Mouse (Mus musculus): Measurements from ENCODE around the gene Slc25a23. TPM values are rescaled to one million over a fixed set of nuclear protein-coding genes. Genes with fewer than 3 reads are reported as not detected.
A peak's percentile ranks its signal among the peaks of the same experiment; 100 is the strongest.

Gene Slc25a23
- polyA plus RNA-seq, 1 experiment from 2014 or later = 12.9 TPM

- WGBS = 93% methylated on average over 31 of the region's 31 CpGs
- Histone ChIP-seq H3K9ac (ENCODE audit: low read depth, low read length) (no peak overlapping the region), H3K36me3 (ENCODE audit: control insufficient read depth, insufficient read depth, low read length) (no peaks in the 10 kb centered on the region), H3K27ac (ENCODE audit: low read depth, low read length) (no peak overlapping the region), H3K9me3 (ENCODE audit: control insufficient read depth, low read length) (no peaks in the 10 kb centered on the region), H3K4me1 (ENCODE audit: control insufficient read depth, insufficient read depth, low read length) (no peaks in the 10 kb centered on the region), H3K27me3 (ENCODE audit: control insufficient read depth, insufficient read depth, low read length) (no peaks in the 10 kb centered on the region), H3K4me3 (ENCODE audit: low read length) (no peak overlapping the region), H3K4me2 (replicated peaks; ENCODE audit: low read depth, low read length) (no peak overlapping the region)
- no peak for ATAC-seq (ENCODE audit: low FRiP score, low TSS enrichment)
These were observed 21.7 kb upstream of the Slc25a23 start for GRCm38 (mm10) chr17:57081234-57081842.

DNA sequence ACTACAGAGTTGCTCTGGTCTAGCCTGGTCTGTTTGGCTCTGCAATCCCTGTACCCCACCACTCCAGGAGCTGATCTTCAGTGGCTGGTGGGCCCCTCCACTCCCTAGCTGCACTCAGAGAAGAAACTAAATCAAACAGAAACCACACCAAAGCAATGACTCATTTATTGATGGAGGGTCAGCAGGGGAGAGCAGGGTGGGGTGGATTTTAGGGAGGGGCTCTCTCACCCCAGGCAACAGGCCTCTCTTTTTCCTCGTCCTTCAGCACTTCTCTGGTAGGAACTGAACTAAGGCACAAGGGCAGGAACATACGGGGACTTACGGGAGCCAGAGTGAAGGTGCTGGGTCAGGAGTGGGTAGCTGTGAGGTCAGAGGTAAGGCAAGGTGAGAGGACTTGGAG is 20.3 kb upstream of the Slc25a23 start:
- Histone ChIP-seq H3K9ac (ENCODE audit: low read depth, low read length) (no peak overlapping the region), H3K27me3 (ENCODE audit: control insufficient read depth, insufficient read depth, low read length) (no peaks in the 10 kb centered on the region), H3K4me3 (ENCODE audit: low read length) (no peak overlapping the region), H3K9me3 (ENCODE audit: control insufficient read depth, low read length) (no peaks in the 10 kb centered on the region), H3K4me2 (replicated peaks; ENCODE audit: low read depth, low read length) (no peak overlapping the region), H3K4me1 (ENCODE audit: control insufficient read depth, insufficient read depth, low read length) (no peaks in the 10 kb centered on the region), H3K36me3 (ENCODE audit: control insufficient read depth, insufficient read depth, low read length) (no peaks in the 10 kb centered on the region), H3K27ac (ENCODE audit: low read depth, low read length) (no peak overlapping the region)
- 70% methylated on average over 3 of the region's 3 CpGs for WGBS
- ATAC-seq (ENCODE audit: low FRiP score, low TSS enrichment) = no peak

- no peaks in the 10 kb centered on the region for H3K9me3 ChIP-seq (ENCODE audit: control insufficient read depth, low read length)
- ATAC-seq (ENCODE audit: low FRiP score, low TSS enrichment) = no peak
- no peaks in the 10 kb centered on the region for H3K27me3 ChIP-seq (ENCODE audit: control insufficient read depth, insufficient read depth, low read length)
- no peak within 1 kb of the TSS; the same call in 1 of the 2 replicates for H3K9ac ChIP-seq (ENCODE audit: low read depth, low read length)
- no peak within 1 kb of the TSS for H3K4me3 ChIP-seq (ENCODE audit: low read length)
- H3K27ac ChIP-seq (ENCODE audit: low read depth, low read length) = no peak within 1 kb of the TSS
- no peaks in the 10 kb centered on the region for H3K4me1 ChIP-seq (ENCODE audit: control insufficient read depth, insufficient read depth, low read length)
- H3K36me3 ChIP-seq (ENCODE audit: control insufficient read depth, insufficient read depth, low read length) = no peaks in the 10 kb centered on the region
- H3K4me2 ChIP-seq (replicated peaks; ENCODE audit: low read depth, low read length) = no peak within 1 kb of the TSS
- WGBS = 41% methylated on average over 6 of the region's 6 CpGs
These were observed 18.7 kb upstream of the Slc25a23 start, which contains the start of gene Dennd1c for GRCm38 (mm10) chr17:57078336-57078735. Dennd1c (minus strand) TSS chr17:57078514.

DNA sequence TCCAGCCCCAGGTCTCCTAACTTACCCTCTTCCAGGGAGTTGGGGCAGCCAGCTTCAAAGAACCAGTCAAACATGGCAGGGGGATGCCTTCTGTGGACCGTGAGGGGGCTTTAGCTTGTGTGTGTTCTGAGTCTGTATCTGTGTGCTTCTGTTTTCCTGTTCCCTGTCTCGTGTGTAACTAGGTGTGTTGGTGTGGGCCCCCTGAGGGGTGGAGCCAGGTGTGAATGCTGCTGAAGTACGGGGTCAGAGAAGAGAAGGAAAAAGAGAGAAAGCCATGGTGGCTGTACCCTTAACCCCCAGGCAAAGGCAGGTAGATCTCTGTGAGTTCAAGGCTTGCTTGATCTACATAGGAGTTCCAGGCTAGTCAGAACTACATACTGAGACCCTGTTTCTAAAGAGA is 17.3 kb upstream of the Slc25a23 start:
- ATAC-seq (ENCODE audit: low FRiP score, low TSS enrichment) = no peak
- H3K27ac ChIP-seq (ENCODE audit: low read depth, low read length) = no peak overlapping the region
- H3K4me2 ChIP-seq (replicated peaks; ENCODE audit: low read depth, low read length) = no peak overlapping the region
- H3K9ac ChIP-seq (ENCODE audit: low read depth, low read length) = no peak overlapping the region
- H3K4me1 ChIP-seq (ENCODE audit: control insufficient read depth, insufficient read depth, low read length) = no peaks in the 10 kb centered on the region
- no peaks in the 10 kb centered on the region for H3K9me3 ChIP-seq (ENCODE audit: control insufficient read depth, low read length)
- no peak overlapping the region for H3K4me3 ChIP-seq (ENCODE audit: low read length)
- H3K27me3 ChIP-seq (ENCODE audit: control insufficient read depth, insufficient read depth, low read length) = no peaks in the 10 kb centered on the region
- WGBS = 51% methylated on average over 3 of the region's 3 CpGs
- H3K36me3 ChIP-seq (ENCODE audit: control insufficient read depth, insufficient read depth, low read length) = no peaks in the 10 kb centered on the region

- 3% methylated on average over 11 of the region's 11 CpGs for WGBS
- 0 out of 2 replicates have a peak overlapping the region, but pooled peaks have one; percentile 12 for H3K4me3 ChIP-seq (ENCODE audit: low read length)
- no peaks in the 10 kb centered on the region for H3K27me3 ChIP-seq (ENCODE audit: control insufficient read depth, insufficient read depth, low read length)
These were observed 11.0 kb upstream of the Slc25a23 start for GRCm38 (mm10) chr17:57070699-57071098.

GRCm38 (mm10) chr17:57070272-57070671 is 10.6 kb upstream of the Slc25a23 start:
- H3K4me1 ChIP-seq (ENCODE audit: control insufficient read depth, insufficient read depth, low read length) = no peaks in the 10 kb centered on the region
- H3K27ac ChIP-seq (ENCODE audit: low read depth, low read length) = no peak overlapping the region
- H3K9ac ChIP-seq (ENCODE audit: low read depth, low read length) = 0 out of 2 replicates have a peak overlapping the region, but pooled peaks have one; percentile 20
- no peaks in the 10 kb centered on the region for H3K36me3 ChIP-seq (ENCODE audit: control insufficient read depth, insufficient read depth, low read length)
- no peaks in the 10 kb centered on the region for H3K9me3 ChIP-seq (ENCODE audit: control insufficient read depth, low read length)
- peak overlapping the region; percentile 42 for H3K4me2 ChIP-seq (replicated peaks; ENCODE audit: low read depth, low read length)
- H3K27me3 ChIP-seq (ENCODE audit: control insufficient read depth, insufficient read depth, low read length) = no peaks in the 10 kb centered on the region
- no peak for ATAC-seq (ENCODE audit: low FRiP score, low TSS enrichment)
- 0 out of 2 replicates have a peak overlapping the region, but pooled peaks have one; percentile 12 for H3K4me3 ChIP-seq (ENCODE audit: low read length)
- 9% methylated on average over 9 of the region's 9 CpGs for WGBS

More at GRCm38 (mm10) chr17:57070699-57071098, 11.0 kb upstream of the Slc25a23 start:
- Histone ChIP-seq H3K4me2 (replicated peaks; ENCODE audit: low read depth, low read length) (peak overlapping the region; percentile 42), H3K36me3 (ENCODE audit: control insufficient read depth, insufficient read depth, low read length) (no peaks in the 10 kb centered on the region), H3K4me1 (ENCODE audit: control insufficient read depth, insufficient read depth, low read length) (no peaks in the 10 kb centered on the region), H3K27ac (ENCODE audit: low read depth, low read length) (no peak overlapping the region), H3K9me3 (ENCODE audit: control insufficient read depth, low read length) (no peaks in the 10 kb centered on the region), H3K9ac (ENCODE audit: low read depth, low read length) (no peak overlapping the region)
- peak; percentile 51; the same call in 1 of the 2 replicates for ATAC-seq (ENCODE audit: low FRiP score, low TSS enrichment)

DNA sequence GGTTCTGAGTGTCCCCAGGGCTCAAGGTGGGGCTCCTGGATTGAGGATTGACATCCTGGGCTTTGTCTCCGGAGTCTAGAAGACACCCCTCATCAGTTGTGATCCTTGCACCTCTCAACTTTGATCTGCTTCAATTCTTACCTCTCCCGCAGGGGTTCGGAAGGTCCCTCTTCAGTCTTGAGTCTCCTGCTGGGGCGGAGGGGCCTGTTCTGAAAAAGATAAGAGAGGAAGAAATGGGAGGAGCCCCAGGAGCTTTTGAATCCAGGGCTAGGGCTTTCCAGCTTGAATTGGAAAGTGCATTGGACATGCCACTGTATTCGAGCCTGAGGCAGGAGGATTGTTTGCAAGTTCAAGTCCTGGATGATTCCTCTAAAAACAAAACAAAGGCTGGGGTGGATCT is 7.2 kb upstream of the Slc25a23 start:
- no peak overlapping the region for H3K27ac ChIP-seq (ENCODE audit: low read depth, low read length)
- no peaks in the 10 kb centered on the region for H3K4me1 ChIP-seq (ENCODE audit: control insufficient read depth, insufficient read depth, low read length)
- no peak overlapping the region for H3K4me2 ChIP-seq (replicated peaks; ENCODE audit: low read depth, low read length)
- H3K4me3 ChIP-seq (ENCODE audit: low read length) = no peak overlapping the region
- H3K9ac ChIP-seq (ENCODE audit: low read depth, low read length) = no peak overlapping the region
- H3K36me3 ChIP-seq (ENCODE audit: control insufficient read depth, insufficient read depth, low read length) = no peaks in the 10 kb centered on the region
- no peak for ATAC-seq (ENCODE audit: low FRiP score, low TSS enrichment)
- peaks cover 14% of the 10 kb centered on the region for H3K27me3 ChIP-seq (ENCODE audit: control insufficient read depth, insufficient read depth, low read length)
- no peaks in the 10 kb centered on the region for H3K9me3 ChIP-seq (ENCODE audit: control insufficient read depth, low read length)
- 73% methylated on average over 5 of the region's 5 CpGs for WGBS

- no peak overlapping the region for H3K27ac ChIP-seq (ENCODE audit: low read depth, low read length)
- peak overlapping the region; percentile 37 for H3K4me3 ChIP-seq (ENCODE audit: low read length)
- peak overlapping the region; percentile 31 for H3K4me2 ChIP-seq (replicated peaks; ENCODE audit: low read depth, low read length)
- no peaks in the 10 kb centered on the region for H3K36me3 ChIP-seq (ENCODE audit: control insufficient read depth, insufficient read depth, low read length)
- no peak for ATAC-seq (ENCODE audit: low FRiP score, low TSS enrichment)
- 4% methylated on average over 8 of the region's 8 CpGs for WGBS
- peak overlapping the region; percentile 42; the same call in 1 of the 2 replicates for H3K9ac ChIP-seq (ENCODE audit: low read depth, low read length)
- H3K27me3 ChIP-seq (ENCODE audit: control insufficient read depth, insufficient read depth, low read length) = peaks cover 24% of the 10 kb centered on the region
- no peaks in the 10 kb centered on the region for H3K9me3 ChIP-seq (ENCODE audit: control insufficient read depth, low read length)
- no peaks in the 10 kb centered on the region for H3K4me1 ChIP-seq (ENCODE audit: control insufficient read depth, insufficient read depth, low read length)
These were observed 3.4 kb upstream of the Slc25a23 start for GRCm38 (mm10) chr17:57063031-57063430.

GRCm38 (mm10) chr17:57062548-57062947 is 2.9 kb upstream of the Slc25a23 start:
- Histone ChIP-seq H3K36me3 (ENCODE audit: control insufficient read depth, insufficient read depth, low read length) (no peaks in the 10 kb centered on the region), H3K4me2 (replicated peaks; ENCODE audit: low read depth, low read length) (peak overlapping the region; percentile 31), H3K4me3 (ENCODE audit: low read length) (peak overlapping the region; percentile 37), H3K27ac (ENCODE audit: low read depth, low read length) (peak overlapping the region; percentile 56), H3K9me3 (ENCODE audit: control insufficient read depth, low read length) (no peaks in the 10 kb centered on the region), H3K9ac (ENCODE audit: low read depth, low read length) (peak overlapping the region; percentile 29; the same call in 1 of the 2 replicates), H3K4me1 (ENCODE audit: control insufficient read depth, insufficient read depth, low read length) (no peaks in the 10 kb centered on the region), H3K27me3 (ENCODE audit: control insufficient read depth, insufficient read depth, low read length) (peaks cover 24% of the 10 kb centered on the region)
- under 1% methylated on average over 22 of the region's 22 CpGs for WGBS
- 0 out of 2 replicates have a peak, but pooled peaks have one; percentile 11 for ATAC-seq (ENCODE audit: low FRiP score, low TSS enrichment)

Data from kidney, embryonic 14.5 days (tissue).